Mouse (Mus musculus) spleen, adult 2 months (tissue): ENCODE measurements around the gene Nxpe2. TPM values are rescaled to one million over a fixed set of nuclear protein-coding genes. Genes with fewer than 3 reads are reported as not detected.
"Not testable (repeated sequence)": the region's sequence is repeated elsewhere in the genome, so short reads cannot be mapped to it uniquely, and the experiment has no call there.

Experiments used
- DNase-seq, 2 experiments: peaks; one replicate each; pipeline versions ENCODE4 v3.0.0 to v3.0.0-alpha.2; 2012 to 2021; ENCODE audit warnings: low spot score in 2 of 2, low read depth in 1 of 2
- H3K27ac ChIP-seq: fragments of 200-500 bp; 2 replicates; pipeline ENCODE4 v1.5.1; 2012; ENCODE audit warnings: low read length, inconsistent platforms; ENCODE audit not compliant: insufficient read depth
- H3K27me3 ChIP-seq: fragments of 200-500 bp; 2 replicates; pipeline ENCODE4 v1.6.1; 2012; ENCODE audit warnings: mild to moderate bottlenecking, moderate library complexity, low read length, inconsistent platforms; ENCODE audit not compliant: control insufficient read depth, insufficient read depth
- H3K36me3 ChIP-seq: fragments of 200-500 bp; 2 replicates; pipeline ENCODE4 v1.6.1; 2012; ENCODE audit warnings: mild to moderate bottlenecking, low read length, inconsistent platforms; ENCODE audit not compliant: control insufficient read depth, insufficient read depth
- H3K4me1 ChIP-seq: fragments of 200-500 bp; 2 replicates; pipeline ENCODE4 v1.6.1; 2011; ENCODE audit warnings: inconsistent platforms; ENCODE audit not compliant: control insufficient read depth, insufficient read depth, insufficient read length
- H3K4me3 ChIP-seq: fragments of 200-500 bp; 2 replicates; pipeline ENCODE4 v1.5.1; 2011; ENCODE audit warnings: mild to moderate bottlenecking, inconsistent platforms; ENCODE audit not compliant: insufficient read depth, insufficient read length; ENCODE audit errors: extremely low read depth
- CTCF ChIP-seq: fragments of 200-500 bp; IDR thresholded peaks from 2 replicates; pipeline ENCODE4 v1.5.1; 2011; ENCODE audit warnings: mild to moderate bottlenecking, inconsistent platforms; ENCODE audit not compliant: insufficient read depth, insufficient read length, insufficient replicate concordance; ENCODE audit errors: extremely low read depth
- POLR2A ChIP-seq: fragments of 200-500 bp; IDR thresholded peaks from 2 replicates; pipeline ENCODE4 v1.6.1; 2011; ENCODE audit warnings: low read depth, low read length, inconsistent platforms
- WGBS: fragments of 180-500 bp; shearing (Covaris S2); methylation state at CpG from one replicate; pipeline ENCODE4 v1.1.7; 2018; 5-methylcytosine and 5-hydroxymethylcytosine counted together
- polyA plus RNA-seq: library from polyadenylated mRNA; depleted of rRNA; stranded (reverse); fragments of >200 nt; gene quantifications from 2 replicates; pipeline ENCODE4 v1.2.3, GENCODE M21; 2012; rRNA removed

The Nxpe2 gene
- polyA plus RNA-seq, 1 experiment: 17.9 TPM

- WGBS: 91% methylated on average over 5 of the region's 5 CpGs
- Histone ChIP-seq H3K4me1 (no peaks in the 10 kb centered on the region), H3K36me3 (no peaks in the 10 kb centered on the region), H3K4me3 (no peak overlapping the region), H3K27ac (no peak overlapping the region), H3K27me3 (no peaks in the 10 kb centered on the region)
- TF ChIP-seq POLR2A: no peak
- TF ChIP-seq CTCF: no peak
- no peak for DNase-seq
Measured at GRCm38 (mm10) chr9:48311241-48311640, 42.0 kb downstream of the Nxpe2 start.

- H3K4me1 ChIP-seq, H3K4me3 ChIP-seq, H3K36me3 ChIP-seq, H3K27me3 ChIP-seq, DNase-seq, H3K27ac ChIP-seq: not testable (repeated sequence)
- 88% methylated on average over 5 of the region's 5 CpGs for WGBS
Measured at GRCm38 (mm10) chr9:48303564-48303963, 49.7 kb downstream of the Nxpe2 start.

- no peak for DNase-seq
- Histone ChIP-seq H3K27ac (no peak overlapping the region), H3K36me3 (no peaks in the 10 kb centered on the region), H3K4me3 (no peak overlapping the region), H3K27me3 (no peaks in the 10 kb centered on the region), H3K4me1 (no peaks in the 10 kb centered on the region)
- TF ChIP-seq POLR2A (no peak), CTCF (no peak)
- 87% methylated on average over 7 of the region's 7 CpGs for WGBS
Measured at GRCm38 (mm10) chr9:48298983-48299382, 54.3 kb downstream of the Nxpe2 start.

GRCm38 (mm10) chr9:48294754-48295153, 58.5 kb downstream of the Nxpe2 start:
- TF ChIP-seq CTCF (no peak), POLR2A (no peak)
- no peak for DNase-seq
- WGBS: 54% methylated on average over 2 of the region's 2 CpGs
- no peaks in the 10 kb centered on the region for H3K36me3 ChIP-seq
- no peak overlapping the region for H3K27ac ChIP-seq
- H3K27me3 ChIP-seq: no peaks in the 10 kb centered on the region
- H3K4me1 ChIP-seq: no peaks in the 10 kb centered on the region
- no peak overlapping the region for H3K4me3 ChIP-seq

- H3K27ac ChIP-seq: no peak overlapping the region
- no peaks in the 10 kb centered on the region for H3K4me1 ChIP-seq
- WGBS: 88% methylated on average over 1 of the region's 1 CpGs
- H3K36me3 ChIP-seq: no peaks in the 10 kb centered on the region
- DNase-seq: no peak
- no peaks in the 10 kb centered on the region for H3K27me3 ChIP-seq
- no peak overlapping the region for H3K4me3 ChIP-seq
- TF ChIP-seq POLR2A (no peak), CTCF (no peak)
Measured at GRCm38 (mm10) chr9:48290281-48290680, 63.0 kb downstream of the Nxpe2 start.

- Histone ChIP-seq H3K27ac (no peak overlapping the region), H3K27me3 (no peaks in the 10 kb centered on the region)
- 84% methylated on average over 8 of the region's 8 CpGs for WGBS
Measured at GRCm38 (mm10) chr9:48284221-48284620, 69.0 kb downstream of the Nxpe2 start.

GRCm38 (mm10) chr9:48276831-48277230, 76.4 kb downstream of the Nxpe2 start:
- WGBS: 94% methylated on average over 15 of the region's 15 CpGs
- TF ChIP-seq CTCF (no peak), POLR2A (no peak)
- H3K36me3 ChIP-seq: no peaks in the 10 kb centered on the region
- no peak overlapping the region for H3K4me3 ChIP-seq
- no peak overlapping the region for H3K27ac ChIP-seq
- DNase-seq: no peak
- no peaks in the 10 kb centered on the region for H3K27me3 ChIP-seq
- H3K4me1 ChIP-seq: no peaks in the 10 kb centered on the region

More at GRCm38 (mm10) chr9:48284221-48284620, 69.0 kb downstream of the Nxpe2 start:
- DNase-seq: no peak
- H3K4me3 ChIP-seq: no peak overlapping the region
- no peaks in the 10 kb centered on the region for H3K36me3 ChIP-seq
- no peaks in the 10 kb centered on the region for H3K4me1 ChIP-seq
- TF ChIP-seq CTCF: no peak
- no peak for TF ChIP-seq POLR2A

Other genes with a start within 250 kb of the Nxpe2 start
- 1.4 and 2.0 TPM in 2 replicates for gene Nxpe4, start 191.4 kb downstream of the Nxpe2 start, polyA plus RNA-seq
- 47.9 and 50.0 TPM in 2 replicates for gene Rexo2, start 127.2 kb upstream of the Nxpe2 start, polyA plus RNA-seq
- 15.0 and 16.6 TPM in 2 replicates for gene Rbm7, start 141.8 kb upstream of the Nxpe2 start, polyA plus RNA-seq
- 26.5 and 34.7 TPM in 2 replicates for gene Gm5617, start 142.0 kb upstream of the Nxpe2 start, polyA plus RNA-seq